8 mouse cellular contexts compared by ENCODE assay signal in genomic region chr7:51434865-51435264, GRCm38 (mm10).
DNase-seq lines count a peak whose midpoint lies in the region.

No protein-coding gene starts in this region.

- no peaks in the 10 kb centered on the region for H3K4me1 ChIP-seq in heart, embryonic 10.5 days

- no peak overlapping the region for H3K4me3 ChIP-seq in heart, embryonic 10.5 days

- no peaks in the 10 kb centered on the region for H3K27me3 ChIP-seq in heart, embryonic 10.5 days (ENCODE audit: insufficient read depth, poor library complexity, severe bottlenecking)

- H3K9me3 ChIP-seq in heart, embryonic 10.5 days: no peaks in the 10 kb centered on the region

- intact Hi-C loops in heart, postnatal 10 days (cut with DNase I): loop anchor here (1.0 to 10.0 kb wide), 3 partner anchors 168 to 1660 kb away; partner anchors contain the start of gene Prmt3

- no peak overlapping the region for H3K27ac ChIP-seq in heart, embryonic 10.5 days

- H3K36me3 ChIP-seq in heart, embryonic 10.5 days: no peaks in the 10 kb centered on the region

- peak; percentile 26 to 54 for DNase-seq in heart, postnatal 10 days
- DNase-seq in heart, embryonic 10.5 days (ENCODE audit: low spot score): no peak
- DNase-seq in right cerebral cortex, adult 2 months (ENCODE audit: low spot score in 2 of 2): peak; percentile 30 to 52
- DNase-seq in right cerebral cortex, postnatal 25 days: no peak
- peak; percentile 82 for DNase-seq in embryo, embryonic 10 days (ENCODE audit: low spot score)
- DNase-seq in large intestine, adult 2 months (ENCODE audit: low read depth, low spot score): peak; percentile 0
- DNase-seq in retina, postnatal 7 days (ENCODE audit: low read depth, low spot score): peak; percentile 42
- no peak for DNase-seq in B cell, adult 2 months

Comparison
In these comparisons a context has a peak if more than half of its experiments do, and no peak if none do; other contexts are left out.
1. DNase-seq: peak in heart, postnatal 10 days (2 of 2), right cerebral cortex, adult 2 months (2 of 2), embryo, embryonic 10 days (single experiment), large intestine, adult 2 months (single experiment) and retina, postnatal 7 days (single experiment); none in heart, embryonic 10.5 days (single experiment), right cerebral cortex, postnatal 25 days (single experiment) and B cell, adult 2 months (0 of 2).